Mouse (Mus musculus): ENCODE results near the gene Gm42417. TPM values are rescaled to one million over a fixed set of nuclear protein-coding genes. Genes with fewer than 3 reads are reported as not detected.

Gene Gm42417
- total RNA-seq, 2 experiments from 2014 or later, result 1,257 to 1,260 TPM

GRCm38 (mm10) chr1:36528351-36528750 is 10.9 kb downstream of the Gm42417 start:
- intact Hi-C loops (cut with DNase I), result no loop called here
- DNase-seq, result no peak

- intact Hi-C loops (cut with DNase I), result no loop called here
- DNase-seq, result peak in 1 of 2 experiments; percentile 13
These were observed 12.3 kb downstream of the Gm42417 start for GRCm38 (mm10) chr1:36526903-36527302.

GRCm38 (mm10) chr1:36525774-36526173 is 13.5 kb downstream of the Gm42417 start:
- intact Hi-C loops (cut with DNase I), result no loop called here
- no peak for DNase-seq

- intact Hi-C loops (cut with DNase I), result no loop called here
- no peak for DNase-seq
These were observed 15.2 kb downstream of the Gm42417 start for GRCm38 (mm10) chr1:36524058-36524457.

GRCm38 (mm10) chr1:36523332-36524013 is 15.8 kb downstream of the Gm42417 start:
- DNase-seq, result no peak
- intact Hi-C loops (cut with DNase I), result no loop called here

GRCm38 (mm10) chr1:36522210-36522609 is 17.0 kb downstream of the Gm42417 start:
- no peak for DNase-seq
- intact Hi-C loops (cut with DNase I), result no loop called here

- intact Hi-C loops (cut with DNase I), result no loop called here
- no peak for DNase-seq
These were observed 19.6 kb downstream of the Gm42417 start for GRCm38 (mm10) chr1:36519626-36520025.

GRCm38 (mm10) chr1:36518259-36518658 is 21.0 kb downstream of the Gm42417 start:
- intact Hi-C loops (cut with DNase I), result no loop called here
- DNase-seq, result no peak

GRCm38 (mm10) chr1:36513718-36514117 is 25.5 kb downstream of the Gm42417 start:
- intact Hi-C loops (cut with DNase I), result no loop called here
- DNase-seq, result no peak

- no peak for DNase-seq
- intact Hi-C loops (cut with DNase I), result no loop called here
These were observed 25.9 kb downstream of the Gm42417 start for GRCm38 (mm10) chr1:36513310-36513709.

GRCm38 (mm10) chr1:36512966-36513280 is 26.3 kb downstream of the Gm42417 start:
- no peak for DNase-seq
- intact Hi-C loops (cut with DNase I), result no loop called here

GRCm38 (mm10) chr1:36512089-36512965 is 26.9 kb downstream of the Gm42417 start:
- DNase-seq, result peak; percentile 46 to 51
- intact Hi-C loops (cut with DNase I), result no loop called here

- peak; percentile 99 to 100 for DNase-seq
- intact Hi-C loops (cut with DNase I), result no loop called here
These were observed 27.8 kb downstream of the Gm42417 start, which contains the start of gene Cnnm3 for GRCm38 (mm10) chr1:36511289-36512021. Cnnm3 (plus strand) TSS chr1:36511867.

- intact Hi-C loops (cut with DNase I), result no loop called here
- no peak for DNase-seq
These were observed 31.0 kb downstream of the Gm42417 start for GRCm38 (mm10) chr1:36508238-36508637.

GRCm38 (mm10) chr1:36501261-36501660 is 38.0 kb downstream of the Gm42417 start:
- intact Hi-C loops (cut with DNase I), result no loop called here
- DNase-seq, result peak; percentile 60 to 72

GRCm38 (mm10) chr1:36497312-36497711 is 41.9 kb downstream of the Gm42417 start:
- intact Hi-C loops (cut with DNase I), result loop anchor here (5.0 kb wide), 2 partner anchors 130 to 175 kb away; partner anchors contain the start of gene Kansl3
- no peak for DNase-seq

GRCm38 (mm10) chr1:36496719-36497118 is 42.5 kb downstream of the Gm42417 start:
- intact Hi-C loops (cut with DNase I), result loop anchor here (5.0 kb wide), 2 partner anchors 129 to 174 kb away; partner anchors contain the start of gene Kansl3
- no peak for DNase-seq

GRCm38 (mm10) chr1:36493299-36493698 is 45.9 kb downstream of the Gm42417 start:
- intact Hi-C loops (cut with DNase I), result no loop called here

GRCm38 (mm10) chr1:36492416-36493139 is 46.7 kb downstream of the Gm42417 start:
- intact Hi-C loops (cut with DNase I), result no loop called here
- peak; percentile 51 to 58 for DNase-seq

More at GRCm38 (mm10) chr1:36493299-36493698, 45.9 kb downstream of the Gm42417 start:
- DNase-seq, result no peak

- intact Hi-C loops (cut with DNase I), result no loop called here
These were observed 49.6 kb downstream of the Gm42417 start for GRCm38 (mm10) chr1:36489661-36490060.

More at GRCm38 (mm10) chr1:36489661-36490060, 49.6 kb downstream of the Gm42417 start:
- DNase-seq, result no peak
